Mouse (Mus musculus): ENCODE results near the gene Cenpu. TPM values are rescaled to one million over a fixed set of nuclear protein-coding genes. Genes with fewer than 3 reads are reported as not detected.

Cenpu gene
- polyA plus RNA-seq, 2 experiments = 10.1 to 11.2 TPM

DNA sequence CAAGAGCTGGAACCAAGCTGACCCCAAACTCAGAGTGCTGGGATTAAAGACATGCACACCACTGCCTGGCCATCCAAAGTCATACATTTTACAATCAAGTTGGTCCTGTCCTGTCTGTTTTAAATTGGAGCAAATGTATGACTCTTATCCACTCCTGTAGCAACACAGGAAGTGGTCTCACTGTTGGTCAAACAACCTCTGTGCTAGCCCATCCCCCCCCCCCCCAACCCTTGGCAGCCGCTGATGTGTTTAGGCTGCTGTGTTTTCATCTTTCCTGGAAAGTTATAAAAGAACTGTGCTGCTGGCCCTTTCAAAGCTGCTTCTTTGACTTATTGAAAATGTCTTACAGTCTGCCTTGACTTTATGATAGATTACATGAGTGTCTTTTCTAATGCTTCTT is 73.3 kb downstream of the Cenpu start:
- peaks cover 6% of the 10 kb centered on the region; the same call in 1 of the 2 replicates for H3K36me3 ChIP-seq (ENCODE audit: control insufficient read depth, insufficient read depth, low read length)
- no peak overlapping the region for H3K9ac ChIP-seq (ENCODE audit: low read depth, low read length, severe bottlenecking)
- no peak overlapping the region for H3K4me2 ChIP-seq (replicated peaks; ENCODE audit: low read depth, low read length, severe bottlenecking)
- no peaks in the 10 kb centered on the region for H3K27me3 ChIP-seq (ENCODE audit: control insufficient read depth, insufficient read depth, low read length)
- ATAC-seq (ENCODE audit: low FRiP score, low read depth) (no peak), DNase-seq (ENCODE audit: low spot score) (no peak)
- H3K9me3 ChIP-seq (ENCODE audit: control insufficient read depth, low read length) = no peaks in the 10 kb centered on the region
- 45% methylated on average over 1 of the region's 1 CpGs for WGBS
- TF ChIP-seq POLR2A (IDR thresholded peaks at IDR 0.05; ENCODE audit: borderline replicate concordance, extremely low read depth, insufficient read depth, insufficient read length) = no peak
- H3K4me3 ChIP-seq (replicated peaks; ENCODE audit: low read length) = no peak overlapping the region
- H3K27ac ChIP-seq (replicated peaks; ENCODE audit: low read depth, low read length) = no peak overlapping the region
- peaks cover 12% of the 10 kb centered on the region; the same call in 1 of the 2 replicates for H3K4me1 ChIP-seq (ENCODE audit: control insufficient read depth, insufficient read depth, low read length)

DNA sequence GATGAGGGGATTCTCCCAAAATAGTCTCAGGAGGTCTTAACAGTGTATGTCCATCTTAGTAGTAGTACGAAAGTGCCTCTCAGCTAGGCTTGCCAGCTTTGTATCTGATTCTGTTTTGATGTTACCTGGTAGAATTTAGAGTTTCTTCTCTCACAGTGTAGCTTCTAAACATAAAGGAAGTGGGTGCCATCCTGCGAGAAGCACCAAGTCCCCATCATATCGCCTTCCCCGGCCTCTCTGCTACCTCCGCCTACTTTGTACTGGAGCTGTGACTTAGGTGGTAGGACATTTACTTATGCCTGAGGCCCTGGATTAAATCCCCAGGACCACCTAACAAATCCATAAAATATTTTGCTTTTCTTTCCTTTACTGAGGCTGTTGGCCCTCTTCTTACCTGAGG is 74.8 kb downstream of the Cenpu start:
- peaks cover 13% of the 10 kb centered on the region for H3K36me3 ChIP-seq (ENCODE audit: control insufficient read depth, insufficient read depth, low read length)
- TF ChIP-seq POLR2A (IDR thresholded peaks at IDR 0.05; ENCODE audit: borderline replicate concordance, extremely low read depth, insufficient read depth, insufficient read length) = no peak
- WGBS = 92% methylated on average over 5 of the region's 5 CpGs
- H3K9me3 ChIP-seq (ENCODE audit: control insufficient read depth, low read length) = no peaks in the 10 kb centered on the region
- DNase-seq (ENCODE audit: low spot score) = no peak
- H3K4me3 ChIP-seq (replicated peaks; ENCODE audit: low read length) = no peak overlapping the region
- H3K4me1 ChIP-seq (ENCODE audit: control insufficient read depth, insufficient read depth, low read length) = peaks cover 12% of the 10 kb centered on the region; the same call in 1 of the 2 replicates
- no peak overlapping the region for H3K9ac ChIP-seq (ENCODE audit: low read depth, low read length, severe bottlenecking)
- ATAC-seq (ENCODE audit: low FRiP score, low read depth) = no peak
- H3K27me3 ChIP-seq (ENCODE audit: control insufficient read depth, insufficient read depth, low read length) = no peaks in the 10 kb centered on the region
- H3K27ac ChIP-seq (replicated peaks; ENCODE audit: low read depth, low read length) = no peak overlapping the region
- H3K4me2 ChIP-seq (replicated peaks; ENCODE audit: low read depth, low read length, severe bottlenecking) = no peak overlapping the region

- H3K4me1 ChIP-seq (ENCODE audit: control insufficient read depth, insufficient read depth, low read length) = peaks cover 12% of the 10 kb centered on the region; the same call in 1 of the 2 replicates
- H3K9ac ChIP-seq (ENCODE audit: low read depth, low read length, severe bottlenecking) = no peak overlapping the region
- H3K27ac ChIP-seq (replicated peaks; ENCODE audit: low read depth, low read length) = no peak overlapping the region
- H3K4me3 ChIP-seq (replicated peaks; ENCODE audit: low read length) = no peak overlapping the region
- peaks cover 19% of the 10 kb centered on the region for H3K36me3 ChIP-seq (ENCODE audit: control insufficient read depth, insufficient read depth, low read length)
- TF ChIP-seq POLR2A (IDR thresholded peaks at IDR 0.05; ENCODE audit: borderline replicate concordance, extremely low read depth, insufficient read depth, insufficient read length) = no peak
- H3K9me3 ChIP-seq (ENCODE audit: control insufficient read depth, low read length) = no peaks in the 10 kb centered on the region
- WGBS = 53% methylated on average over 7 of the region's 7 CpGs
- no peak overlapping the region for H3K4me2 ChIP-seq (replicated peaks; ENCODE audit: low read depth, low read length, severe bottlenecking)
- DNase-seq (ENCODE audit: low spot score) = no peak
- no peaks in the 10 kb centered on the region for H3K27me3 ChIP-seq (ENCODE audit: control insufficient read depth, insufficient read depth, low read length)
- ATAC-seq (ENCODE audit: low FRiP score, low read depth) = no peak
Measured at GRCm38 (mm10) chr8:46627881-46628280, 76.1 kb downstream of the Cenpu start.

DNA sequence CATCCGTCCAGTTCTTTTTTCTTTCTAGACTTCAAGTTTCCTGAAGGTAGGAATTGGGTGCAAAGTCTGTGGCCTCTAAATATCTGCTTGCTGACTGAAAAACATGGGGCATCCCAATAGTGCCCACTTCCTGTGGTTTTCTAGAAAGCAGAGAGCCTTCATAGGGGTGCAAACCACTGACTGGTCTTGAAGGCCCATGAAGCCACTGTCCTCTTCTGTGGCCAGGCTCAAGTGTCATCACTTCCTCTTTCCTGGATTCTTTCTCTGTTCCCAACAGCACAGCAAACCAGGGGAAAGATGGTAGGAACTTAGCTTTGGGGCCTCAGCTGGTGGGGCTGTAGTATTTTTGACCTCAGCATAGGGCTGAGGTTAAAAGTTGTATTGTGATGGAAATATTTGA is 76.8 kb downstream of the Cenpu start:
- Histone ChIP-seq H3K9me3 (ENCODE audit: control insufficient read depth, low read length) (no peaks in the 10 kb centered on the region), H3K4me1 (ENCODE audit: control insufficient read depth, insufficient read depth, low read length) (peaks cover 12% of the 10 kb centered on the region; the same call in 1 of the 2 replicates), H3K4me3 (replicated peaks; ENCODE audit: low read length) (no peak overlapping the region), H3K27me3 (ENCODE audit: control insufficient read depth, insufficient read depth, low read length) (no peaks in the 10 kb centered on the region), H3K9ac (ENCODE audit: low read depth, low read length, severe bottlenecking) (no peak overlapping the region), H3K36me3 (ENCODE audit: control insufficient read depth, insufficient read depth, low read length) (peaks cover 26% of the 10 kb centered on the region), H3K27ac (replicated peaks; ENCODE audit: low read depth, low read length) (no peak overlapping the region), H3K4me2 (replicated peaks; ENCODE audit: low read depth, low read length, severe bottlenecking) (no peak overlapping the region)
- 90% methylated on average over 1 of the region's 1 CpGs for WGBS
- no peak for ATAC-seq (ENCODE audit: low FRiP score, low read depth)
- no peak for TF ChIP-seq POLR2A (IDR thresholded peaks at IDR 0.05; ENCODE audit: borderline replicate concordance, extremely low read depth, insufficient read depth, insufficient read length)
- no peak for DNase-seq (ENCODE audit: low spot score)

Other genes with a start within 250 kb of the Cenpu start
- gene Acsl1, start 81.0 kb upstream of the Cenpu start, polyA plus RNA-seq (2012; rRNA removed) = 16.9 and 20.7 TPM in 2 replicates
- gene Acsl1, start 81.0 kb upstream of the Cenpu start, polyA plus RNA-seq (2014; fragmentation: Nextera tagmentation; extraction: Ambion mirVana) = 27.1 and 33.9 TPM in 2 replicates
- 10.1 and 10.3 TPM in 2 replicates for gene Primpol, start 65.2 kb downstream of the Cenpu start, polyA plus RNA-seq (2012; rRNA removed)
- gene Primpol, start 65.2 kb downstream of the Cenpu start, polyA plus RNA-seq (2014; fragmentation: Nextera tagmentation; extraction: Ambion mirVana) = 13.9 and 16.8 TPM in 2 replicates
- gene Casp3, start 65.3 kb downstream of the Cenpu start, polyA plus RNA-seq (2012; rRNA removed) = 47.5 and 54.0 TPM in 2 replicates
- gene Casp3, start 65.3 kb downstream of the Cenpu start, polyA plus RNA-seq (2014; fragmentation: Nextera tagmentation; extraction: Ambion mirVana) = 71.3 and 72.1 TPM in 2 replicates
- 13.8 and 15.1 TPM in 2 replicates for gene Irf2, start 187.7 kb downstream of the Cenpu start, polyA plus RNA-seq (2012; rRNA removed)
- 16.8 and 19.0 TPM in 2 replicates for gene Irf2, start 187.7 kb downstream of the Cenpu start, polyA plus RNA-seq (2014; fragmentation: Nextera tagmentation; extraction: Ambion mirVana)

All from limb, embryonic 14.5 days (tissue).